Mouse (Mus musculus): ENCODE results near the gene Ablim2. TPM values are rescaled to one million over a fixed set of nuclear protein-coding genes. Genes with fewer than 3 reads are reported as not detected.

Ablim2 gene
- polyA plus RNA-seq, 1 experiment from 2014 or later: 16.3 TPM

- no peak overlapping the region for H3K27ac ChIP-seq (ENCODE audit: low read length)
- WGBS: 95% methylated on average over 2 of the region's 2 CpGs
- no peaks in the 10 kb centered on the region for H3K27me3 ChIP-seq (replicated peaks; ENCODE audit: control insufficient read depth, insufficient read depth, low read length)
- H3K9ac ChIP-seq (replicated peaks; ENCODE audit: low read depth, low read length): no peak overlapping the region
- no peaks in the 10 kb centered on the region for H3K4me1 ChIP-seq (replicated peaks; ENCODE audit: control insufficient read depth, insufficient read depth, low read length)
- no peak overlapping the region for H3K4me2 ChIP-seq (ENCODE audit: low read length)
- no peak for ATAC-seq
- H3K9me3 ChIP-seq (ENCODE audit: control insufficient read depth, low read length): no peaks in the 10 kb centered on the region
- H3K4me3 ChIP-seq (replicated peaks; ENCODE audit: low read length): no peak overlapping the region
- no peaks in the 10 kb centered on the region for H3K36me3 ChIP-seq (ENCODE audit: control insufficient read depth, insufficient read depth)
Measured at GRCm38 (mm10) chr5:35721933-35722332, 35.7 kb upstream of the Ablim2 start.

DNA sequence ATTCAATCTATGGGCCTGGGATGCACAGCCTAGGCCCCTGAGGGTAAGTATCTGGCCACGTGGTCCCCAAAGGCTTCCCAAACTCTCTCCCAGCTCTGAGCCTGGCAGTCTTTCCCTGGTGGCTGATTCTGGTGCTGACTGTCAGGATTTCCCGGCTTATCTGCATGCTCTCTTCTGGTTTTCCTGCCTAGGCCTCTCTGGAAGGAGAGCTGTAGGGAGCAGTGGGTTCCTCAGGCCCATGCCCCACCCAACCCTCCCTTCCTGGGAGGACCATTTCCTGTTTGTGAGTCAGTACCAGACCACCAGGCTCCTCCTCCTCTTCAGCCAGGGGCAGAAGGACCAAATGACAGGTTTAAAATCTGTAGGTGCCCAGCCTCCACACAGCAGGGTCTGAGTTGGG is 35.0 kb upstream of the Ablim2 start:
- no peak overlapping the region for H3K9ac ChIP-seq (replicated peaks; ENCODE audit: low read depth, low read length)
- no peak for ATAC-seq

DNA sequence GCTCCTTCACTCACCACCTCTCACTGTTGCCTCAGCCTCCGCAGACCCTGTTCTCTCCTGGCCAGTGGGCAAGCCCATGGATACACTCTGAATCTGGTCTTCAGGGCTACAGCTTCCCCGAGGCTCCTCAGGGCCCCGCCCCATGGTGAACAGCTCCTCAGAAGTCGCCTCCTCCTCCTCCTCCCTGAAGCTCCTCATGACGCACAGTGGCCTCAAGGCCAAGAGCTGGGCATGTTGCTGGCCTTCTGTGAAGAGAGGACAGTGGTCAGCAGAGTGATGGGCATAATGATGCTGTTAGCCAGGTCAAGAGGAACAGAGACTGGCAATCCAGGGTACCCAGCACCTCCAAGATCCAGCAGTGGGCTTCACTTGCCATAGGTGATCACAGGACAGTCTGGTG is 33.8 kb upstream of the Ablim2 start:
- WGBS: 80% methylated on average over 4 of the region's 5 CpGs
- no peak for ATAC-seq
- Histone ChIP-seq H3K9me3 (ENCODE audit: control insufficient read depth, low read length) (no peaks in the 10 kb centered on the region), H3K27me3 (replicated peaks; ENCODE audit: control insufficient read depth, insufficient read depth, low read length) (no peaks in the 10 kb centered on the region), H3K4me3 (replicated peaks; ENCODE audit: low read length) (no peak overlapping the region), H3K36me3 (ENCODE audit: control insufficient read depth, insufficient read depth) (no peaks in the 10 kb centered on the region), H3K9ac (replicated peaks; ENCODE audit: low read depth, low read length) (no peak overlapping the region), H3K27ac (ENCODE audit: low read length) (no peak overlapping the region), H3K4me1 (replicated peaks; ENCODE audit: control insufficient read depth, insufficient read depth, low read length) (no peaks in the 10 kb centered on the region), H3K4me2 (ENCODE audit: low read length) (no peak overlapping the region)

More for the DNA sequence above, 35.0 kb upstream of the Ablim2 start:
- Histone ChIP-seq H3K4me3 (replicated peaks; ENCODE audit: low read length) (no peak overlapping the region), H3K4me1 (replicated peaks; ENCODE audit: control insufficient read depth, insufficient read depth, low read length) (no peaks in the 10 kb centered on the region), H3K4me2 (ENCODE audit: low read length) (no peak overlapping the region), H3K27me3 (replicated peaks; ENCODE audit: control insufficient read depth, insufficient read depth, low read length) (no peaks in the 10 kb centered on the region), H3K9me3 (ENCODE audit: control insufficient read depth, low read length) (no peaks in the 10 kb centered on the region), H3K36me3 (ENCODE audit: control insufficient read depth, insufficient read depth) (no peaks in the 10 kb centered on the region), H3K27ac (ENCODE audit: low read length) (no peak overlapping the region)
- 60% methylated on average over 2 of the region's 2 CpGs for WGBS

GRCm38 (mm10) chr5:35725840-35726239 is 31.8 kb upstream of the Ablim2 start:
- ATAC-seq: no peak
- Histone ChIP-seq H3K4me3 (replicated peaks; ENCODE audit: low read length) (no peak overlapping the region), H3K4me1 (replicated peaks; ENCODE audit: control insufficient read depth, insufficient read depth, low read length) (no peaks in the 10 kb centered on the region), H3K27ac (ENCODE audit: low read length) (no peak overlapping the region), H3K27me3 (replicated peaks; ENCODE audit: control insufficient read depth, insufficient read depth, low read length) (no peaks in the 10 kb centered on the region), H3K36me3 (ENCODE audit: control insufficient read depth, insufficient read depth) (no peaks in the 10 kb centered on the region), H3K9me3 (ENCODE audit: control insufficient read depth, low read length) (no peaks in the 10 kb centered on the region), H3K4me2 (ENCODE audit: low read length) (no peak overlapping the region), H3K9ac (replicated peaks; ENCODE audit: low read depth, low read length) (no peak overlapping the region)
- WGBS: 81% methylated on average over 3 of the region's 3 CpGs

GRCm38 (mm10) chr5:35727447-35727846 is 30.2 kb upstream of the Ablim2 start:
- H3K27ac ChIP-seq (ENCODE audit: low read length): no peak overlapping the region
- WGBS: 92% methylated on average over 5 of the region's 5 CpGs
- no peaks in the 10 kb centered on the region for H3K27me3 ChIP-seq (replicated peaks; ENCODE audit: control insufficient read depth, insufficient read depth, low read length)
- ATAC-seq: no peak
- H3K4me3 ChIP-seq (replicated peaks; ENCODE audit: low read length): no peak overlapping the region
- H3K4me2 ChIP-seq (ENCODE audit: low read length): no peak overlapping the region
- H3K9ac ChIP-seq (replicated peaks; ENCODE audit: low read depth, low read length): no peak overlapping the region
- H3K36me3 ChIP-seq (ENCODE audit: control insufficient read depth, insufficient read depth): no peaks in the 10 kb centered on the region
- no peaks in the 10 kb centered on the region for H3K9me3 ChIP-seq (ENCODE audit: control insufficient read depth, low read length)
- no peaks in the 10 kb centered on the region for H3K4me1 ChIP-seq (replicated peaks; ENCODE audit: control insufficient read depth, insufficient read depth, low read length)

GRCm38 (mm10) chr5:35728344-35728956 is 29.2 kb upstream of the Ablim2 start:
- Histone ChIP-seq H3K27me3 (replicated peaks; ENCODE audit: control insufficient read depth, insufficient read depth, low read length) (no peaks in the 10 kb centered on the region), H3K36me3 (ENCODE audit: control insufficient read depth, insufficient read depth) (no peaks in the 10 kb centered on the region), H3K4me2 (ENCODE audit: low read length) (no peak overlapping the region), H3K4me1 (replicated peaks; ENCODE audit: control insufficient read depth, insufficient read depth, low read length) (no peaks in the 10 kb centered on the region), H3K9ac (replicated peaks; ENCODE audit: low read depth, low read length) (no peak overlapping the region), H3K9me3 (ENCODE audit: control insufficient read depth, low read length) (no peaks in the 10 kb centered on the region), H3K27ac (ENCODE audit: low read length) (no peak overlapping the region), H3K4me3 (replicated peaks; ENCODE audit: low read length) (no peak overlapping the region)
- WGBS: 90% methylated on average over 12 of the region's 12 CpGs
- no peak for ATAC-seq

DNA sequence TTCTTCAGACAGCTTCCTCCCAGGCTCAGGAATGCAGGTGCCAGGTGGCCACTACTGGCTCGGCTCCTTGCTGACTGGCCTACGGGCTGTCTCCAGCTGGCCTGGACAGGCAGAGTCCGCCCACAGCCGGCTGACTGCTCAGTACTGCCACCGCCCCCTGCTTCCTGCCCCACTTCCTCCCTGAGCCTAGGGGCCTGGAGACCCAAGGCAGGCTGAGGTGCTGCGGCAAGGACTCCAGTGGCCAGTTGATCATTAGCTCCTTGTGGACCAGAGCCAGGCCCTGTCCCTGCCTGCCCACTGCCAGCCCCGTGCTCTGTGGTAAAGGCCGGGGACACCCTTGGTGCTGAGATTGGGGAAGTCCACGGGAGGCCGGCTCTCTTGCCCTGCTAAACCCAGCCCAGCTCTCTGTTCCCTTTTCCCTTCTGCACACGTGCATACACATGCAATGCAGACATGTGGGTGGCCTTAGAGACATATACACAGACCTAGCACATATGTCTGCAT is 28.7 kb upstream of the Ablim2 start:
- ATAC-seq: no peak
- 63% methylated on average over 11 of the region's 11 CpGs for WGBS

DNA sequence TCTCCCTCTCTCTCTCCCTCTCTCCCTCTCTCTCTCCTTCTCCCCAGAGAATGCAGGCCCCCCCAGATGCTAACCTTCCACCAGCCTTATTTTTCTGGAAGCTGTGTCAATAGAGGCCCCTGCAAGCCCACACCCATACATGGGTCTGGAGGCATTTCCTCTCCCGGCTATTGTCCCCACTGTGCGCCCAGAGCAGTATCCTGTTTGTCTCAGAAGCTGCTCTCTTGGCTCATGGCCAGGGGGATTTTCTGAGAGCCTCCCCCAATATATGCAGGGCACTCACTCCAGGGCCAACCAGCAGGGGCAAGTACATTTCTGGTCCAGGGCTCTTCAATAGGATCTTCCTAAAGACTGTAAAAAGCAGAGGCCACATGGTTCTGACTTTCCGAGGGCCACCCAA is 27.8 kb upstream of the Ablim2 start:
- H3K27ac ChIP-seq (ENCODE audit: low read length): no peak overlapping the region

More for the DNA sequence above, 28.7 kb upstream of the Ablim2 start:
- H3K9ac ChIP-seq (replicated peaks; ENCODE audit: low read depth, low read length): no peak overlapping the region
- no peak overlapping the region for H3K4me2 ChIP-seq (ENCODE audit: low read length)
- H3K27ac ChIP-seq (ENCODE audit: low read length): no peak overlapping the region
- H3K36me3 ChIP-seq (ENCODE audit: control insufficient read depth, insufficient read depth): no peaks in the 10 kb centered on the region
- no peaks in the 10 kb centered on the region for H3K4me1 ChIP-seq (replicated peaks; ENCODE audit: control insufficient read depth, insufficient read depth, low read length)
- no peak overlapping the region for H3K4me3 ChIP-seq (replicated peaks; ENCODE audit: low read length)
- H3K27me3 ChIP-seq (replicated peaks; ENCODE audit: control insufficient read depth, insufficient read depth, low read length): no peaks in the 10 kb centered on the region
- no peaks in the 10 kb centered on the region for H3K9me3 ChIP-seq (ENCODE audit: control insufficient read depth, low read length)

DNA sequence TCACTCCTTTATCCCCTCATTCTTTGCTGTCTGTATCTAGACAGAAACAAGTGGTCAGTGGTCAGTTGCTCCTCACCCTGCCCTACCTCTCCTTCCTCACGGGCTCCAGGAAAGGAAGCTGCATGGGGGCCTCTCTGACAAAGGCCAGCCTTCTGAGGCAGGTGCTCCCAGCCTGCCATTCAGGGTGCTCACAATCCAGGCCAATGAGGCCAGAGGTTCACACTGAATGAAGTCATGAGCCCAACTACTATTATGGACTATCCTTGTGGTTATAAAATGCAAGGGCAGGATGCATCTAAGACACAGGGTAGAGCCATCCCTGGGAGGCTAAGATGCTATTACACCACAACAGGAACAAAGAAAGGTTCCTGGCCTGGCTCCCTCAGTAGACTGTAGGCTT is 27.1 kb upstream of the Ablim2 start:
- Histone ChIP-seq H3K9me3 (ENCODE audit: control insufficient read depth, low read length) (no peaks in the 10 kb centered on the region), H3K4me1 (replicated peaks; ENCODE audit: control insufficient read depth, insufficient read depth, low read length) (no peaks in the 10 kb centered on the region), H3K4me2 (ENCODE audit: low read length) (no peak overlapping the region), H3K4me3 (replicated peaks; ENCODE audit: low read length) (no peak overlapping the region), H3K27ac (ENCODE audit: low read length) (no peak overlapping the region), H3K36me3 (ENCODE audit: control insufficient read depth, insufficient read depth) (no peaks in the 10 kb centered on the region), H3K27me3 (replicated peaks; ENCODE audit: control insufficient read depth, insufficient read depth, low read length) (no peaks in the 10 kb centered on the region), H3K9ac (replicated peaks; ENCODE audit: low read depth, low read length) (no peak overlapping the region)
- WGBS: 65% methylated on average over 1 of the region's 1 CpGs
- no peak for ATAC-seq

More for the DNA sequence above, 27.8 kb upstream of the Ablim2 start:
- no peak overlapping the region for H3K4me3 ChIP-seq (replicated peaks; ENCODE audit: low read length)
- H3K9ac ChIP-seq (replicated peaks; ENCODE audit: low read depth, low read length): no peak overlapping the region
- no peak for ATAC-seq
- no peaks in the 10 kb centered on the region for H3K36me3 ChIP-seq (ENCODE audit: control insufficient read depth, insufficient read depth)
- WGBS: 67% methylated on average over 3 of the region's 3 CpGs
- H3K4me2 ChIP-seq (ENCODE audit: low read length): no peak overlapping the region
- no peaks in the 10 kb centered on the region for H3K27me3 ChIP-seq (replicated peaks; ENCODE audit: control insufficient read depth, insufficient read depth, low read length)
- H3K9me3 ChIP-seq (ENCODE audit: control insufficient read depth, low read length): no peaks in the 10 kb centered on the region
- H3K4me1 ChIP-seq (replicated peaks; ENCODE audit: control insufficient read depth, insufficient read depth, low read length): no peaks in the 10 kb centered on the region

DNA sequence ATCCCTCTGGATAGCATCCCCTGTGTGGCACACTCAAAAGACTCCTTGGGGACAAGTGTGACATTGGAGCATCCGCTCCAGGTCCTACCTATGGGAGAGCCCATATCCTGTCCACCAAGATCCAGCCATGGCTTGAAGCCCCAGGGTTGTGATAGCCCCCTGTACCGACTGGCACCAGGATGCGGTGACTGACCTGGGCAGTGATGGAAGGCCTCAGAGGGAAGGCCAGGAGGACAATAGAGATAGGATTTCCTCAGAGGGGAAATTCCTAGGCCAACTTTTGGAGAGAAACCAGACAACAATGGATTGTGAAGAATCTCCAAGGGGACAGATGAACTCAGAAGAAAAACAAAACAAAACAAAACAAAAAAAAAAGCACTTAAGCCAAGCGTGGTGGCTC is 26.7 kb upstream of the Ablim2 start:
- WGBS: 88% methylated on average over 4 of the region's 4 CpGs
- Histone ChIP-seq H3K4me1 (replicated peaks; ENCODE audit: control insufficient read depth, insufficient read depth, low read length) (no peaks in the 10 kb centered on the region), H3K27ac (ENCODE audit: low read length) (no peak overlapping the region), H3K4me2 (ENCODE audit: low read length) (no peak overlapping the region), H3K9me3 (ENCODE audit: control insufficient read depth, low read length) (no peaks in the 10 kb centered on the region), H3K4me3 (replicated peaks; ENCODE audit: low read length) (no peak overlapping the region), H3K9ac (replicated peaks; ENCODE audit: low read depth, low read length) (no peak overlapping the region), H3K36me3 (ENCODE audit: control insufficient read depth, insufficient read depth) (no peaks in the 10 kb centered on the region), H3K27me3 (replicated peaks; ENCODE audit: control insufficient read depth, insufficient read depth, low read length) (no peaks in the 10 kb centered on the region)
- no peak for ATAC-seq

Data from forebrain, embryonic 16.5 days (tissue).